Mouse (Mus musculus): ENCODE results near the gene Plcl2. TPM values are rescaled to one million over a fixed set of nuclear protein-coding genes. Genes with fewer than 3 reads are reported as not detected.

The Plcl2 gene
- polyA plus RNA-seq, 1 experiment from 2014 or later: 5.9 TPM

DNA sequence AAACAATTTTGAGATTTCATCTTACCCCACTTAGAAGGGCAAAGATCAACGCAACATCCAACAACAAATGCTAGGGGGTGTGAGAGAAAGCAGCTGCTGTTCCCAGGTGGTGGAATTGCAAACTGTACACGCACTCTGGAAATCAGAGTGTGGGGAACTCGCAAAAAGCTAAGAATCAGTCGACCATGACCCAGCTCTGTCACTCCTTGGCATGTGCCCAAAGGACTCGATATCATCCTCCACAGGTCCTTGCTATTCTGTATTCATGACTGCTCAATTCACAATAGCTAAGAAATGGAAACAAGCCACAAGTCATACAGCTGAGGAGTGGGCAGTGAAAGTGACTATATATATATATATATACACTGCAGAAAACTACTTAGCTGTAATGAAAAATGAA is 162.2 kb downstream of the Plcl2 start:
- ATAC-seq (ENCODE audit: insufficient number of reproducible peaks, insufficient read depth, low FRiP score, low read depth): no peak
- no peak overlapping the region for H3K9ac ChIP-seq (replicated peaks; ENCODE audit: low read depth, low read length)
- H3K27me3 ChIP-seq (ENCODE audit: control insufficient read depth, insufficient read depth, low read length): no peaks in the 10 kb centered on the region
- no peaks in the 10 kb centered on the region for H3K4me1 ChIP-seq (ENCODE audit: control insufficient read depth, insufficient read depth, low read length)
- H3K4me2 ChIP-seq (replicated peaks; ENCODE audit: low read depth, low read length): no peak overlapping the region
- H3K4me3 ChIP-seq (ENCODE audit: low read depth, low read length): no peak overlapping the region
- H3K9me3 ChIP-seq (ENCODE audit: control insufficient read depth, low read depth, low read length): no peaks in the 10 kb centered on the region
- WGBS: 58% methylated on average over 5 of the region's 5 CpGs
- no peak overlapping the region for H3K27ac ChIP-seq (ENCODE audit: low read length)
- H3K36me3 ChIP-seq (ENCODE audit: control insufficient read depth, insufficient read depth, low read length): no peaks in the 10 kb centered on the region

DNA sequence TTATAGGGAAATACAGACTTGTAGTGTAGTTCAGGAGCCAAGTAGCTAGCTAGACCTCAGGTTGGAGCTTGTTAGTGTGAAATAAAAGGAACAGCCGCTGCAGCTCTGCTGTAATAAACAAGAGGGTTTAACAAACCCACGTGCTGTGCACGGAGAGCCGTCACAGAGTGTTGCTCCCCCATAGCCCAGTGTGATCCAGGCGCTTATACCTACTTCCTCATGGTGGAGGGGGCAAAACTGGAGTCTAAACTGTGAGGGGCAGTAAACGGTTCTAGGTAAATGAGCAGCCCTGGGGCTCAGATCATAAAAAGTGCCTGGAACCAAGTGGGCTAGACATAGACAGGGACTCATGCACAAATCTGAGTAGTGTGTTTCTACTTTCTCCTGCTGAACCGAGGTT is 165.4 kb downstream of the Plcl2 start:
- WGBS: 61% methylated on average over 7 of the region's 7 CpGs
- Histone ChIP-seq H3K4me2 (replicated peaks; ENCODE audit: low read depth, low read length) (no peak overlapping the region), H3K9me3 (ENCODE audit: control insufficient read depth, low read depth, low read length) (no peaks in the 10 kb centered on the region), H3K4me3 (ENCODE audit: low read depth, low read length) (no peak overlapping the region), H3K27me3 (ENCODE audit: control insufficient read depth, insufficient read depth, low read length) (no peaks in the 10 kb centered on the region), H3K36me3 (ENCODE audit: control insufficient read depth, insufficient read depth, low read length) (no peaks in the 10 kb centered on the region), H3K27ac (ENCODE audit: low read length) (no peak overlapping the region), H3K9ac (replicated peaks; ENCODE audit: low read depth, low read length) (no peak overlapping the region), H3K4me1 (ENCODE audit: control insufficient read depth, insufficient read depth, low read length) (peaks cover 4% of the 10 kb centered on the region; the same call in 1 of the 2 replicates)
- no peak for ATAC-seq (ENCODE audit: insufficient number of reproducible peaks, insufficient read depth, low FRiP score, low read depth)

DNA sequence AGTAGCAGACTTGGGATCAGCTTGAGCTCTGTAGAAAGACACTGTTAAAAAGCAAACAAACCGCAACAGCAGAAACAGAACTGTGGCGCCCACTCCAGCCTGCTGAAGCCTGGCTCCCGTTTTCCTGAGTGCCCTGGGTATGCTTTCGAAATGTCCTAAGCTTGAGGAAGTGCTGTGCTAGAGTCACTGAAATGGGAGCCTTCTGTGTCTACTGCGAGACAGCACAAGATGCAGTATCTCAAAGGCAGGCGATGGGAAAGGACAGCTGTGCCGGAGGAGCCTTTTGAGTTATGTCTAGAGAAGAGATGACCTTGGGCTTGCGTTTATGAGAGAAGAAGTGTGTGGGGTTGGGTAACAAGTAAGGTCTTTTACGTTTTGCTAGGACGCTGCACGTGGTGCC is 166.0 kb downstream of the Plcl2 start:
- Histone ChIP-seq H3K4me2 (replicated peaks; ENCODE audit: low read depth, low read length) (no peak overlapping the region), H3K4me3 (ENCODE audit: low read depth, low read length) (no peak overlapping the region), H3K27me3 (ENCODE audit: control insufficient read depth, insufficient read depth, low read length) (no peaks in the 10 kb centered on the region), H3K27ac (ENCODE audit: low read length) (no peak overlapping the region), H3K9me3 (ENCODE audit: control insufficient read depth, low read depth, low read length) (no peaks in the 10 kb centered on the region), H3K9ac (replicated peaks; ENCODE audit: low read depth, low read length) (no peak overlapping the region), H3K36me3 (ENCODE audit: control insufficient read depth, insufficient read depth, low read length) (no peaks in the 10 kb centered on the region), H3K4me1 (ENCODE audit: control insufficient read depth, insufficient read depth, low read length) (peaks cover 4% of the 10 kb centered on the region; the same call in 1 of the 2 replicates)
- WGBS: 66% methylated on average over 11 of the region's 11 CpGs
- ATAC-seq (ENCODE audit: insufficient number of reproducible peaks, insufficient read depth, low FRiP score, low read depth): 0 out of 2 replicates have a peak, but pooled peaks have one; percentile 15

DNA sequence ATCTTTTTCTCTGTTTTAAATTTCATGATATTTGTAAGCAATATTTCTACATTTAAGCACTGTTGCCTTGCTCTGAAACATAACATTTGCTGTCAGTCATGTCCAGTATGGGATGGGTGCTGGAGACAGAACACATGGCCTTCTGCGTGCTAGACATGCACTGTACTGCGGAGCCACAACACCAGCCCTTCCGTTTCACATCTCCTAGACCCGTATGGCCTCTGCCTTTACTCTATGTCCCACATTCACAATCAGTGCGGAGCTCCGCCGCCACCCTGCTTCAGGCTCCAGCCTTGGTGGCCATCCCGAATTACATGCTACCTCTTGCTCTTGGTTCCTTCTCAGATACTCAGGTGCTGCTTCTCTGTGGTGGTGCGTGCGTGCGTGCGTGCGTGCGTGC is 168.1 kb downstream of the Plcl2 start:
- Histone ChIP-seq H3K27me3 (ENCODE audit: control insufficient read depth, insufficient read depth, low read length) (no peaks in the 10 kb centered on the region), H3K36me3 (ENCODE audit: control insufficient read depth, insufficient read depth, low read length) (no peaks in the 10 kb centered on the region), H3K4me2 (replicated peaks; ENCODE audit: low read depth, low read length) (no peak overlapping the region), H3K9me3 (ENCODE audit: control insufficient read depth, low read depth, low read length) (no peaks in the 10 kb centered on the region), H3K9ac (replicated peaks; ENCODE audit: low read depth, low read length) (no peak overlapping the region), H3K27ac (ENCODE audit: low read length) (peak overlapping the region; percentile 13; the same call in 1 of the 2 replicates), H3K4me1 (ENCODE audit: control insufficient read depth, insufficient read depth, low read length) (peaks cover 4% of the 10 kb centered on the region; the same call in 1 of the 2 replicates), H3K4me3 (ENCODE audit: low read depth, low read length) (no peak overlapping the region)
- ATAC-seq (ENCODE audit: insufficient number of reproducible peaks, insufficient read depth, low FRiP score, low read depth): no peak
- 94% methylated on average over 14 of the region's 14 CpGs for WGBS

DNA sequence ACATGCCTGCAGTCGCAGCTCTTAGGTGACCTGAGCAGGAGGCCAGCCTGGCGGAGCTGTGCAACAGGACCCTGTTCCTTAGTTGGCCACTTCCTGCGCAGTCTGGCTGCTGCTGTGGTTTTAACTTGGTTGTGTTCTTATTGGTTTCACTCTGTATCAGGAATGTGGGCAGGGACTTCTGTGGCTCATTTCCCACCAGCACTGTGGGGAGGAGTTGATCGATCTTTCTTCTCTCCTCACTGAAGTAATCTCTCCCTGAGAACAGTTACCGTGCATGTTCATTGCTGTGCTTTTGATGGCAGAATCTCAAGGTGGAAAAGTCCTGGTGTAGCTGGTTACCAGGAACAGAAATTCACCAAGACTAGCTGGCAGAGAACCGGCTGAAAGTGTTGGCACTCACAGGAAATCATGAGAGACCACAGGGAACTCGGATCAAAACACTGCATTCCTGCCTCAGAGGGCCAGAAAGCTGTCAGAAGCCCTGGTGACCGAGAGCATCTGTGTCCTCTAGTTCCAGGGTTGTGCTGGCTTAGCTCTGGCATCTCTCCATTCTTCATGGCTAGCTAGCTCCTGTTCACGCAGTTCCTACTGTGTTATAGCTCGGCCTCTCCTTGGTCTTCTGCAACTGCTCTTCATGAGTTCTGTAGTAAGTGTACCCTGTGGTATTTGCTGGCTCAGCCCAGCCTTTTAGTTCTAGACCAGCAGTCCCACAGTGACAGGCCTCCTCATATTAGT is 168.9 kb downstream of the Plcl2 start:
- H3K36me3 ChIP-seq (ENCODE audit: control insufficient read depth, insufficient read depth, low read length): no peaks in the 10 kb centered on the region
- peaks cover 4% of the 10 kb centered on the region; the same call in 1 of the 2 replicates for H3K4me1 ChIP-seq (ENCODE audit: control insufficient read depth, insufficient read depth, low read length)
- WGBS: 47% methylated on average over 10 of the region's 10 CpGs
- no peaks in the 10 kb centered on the region for H3K27me3 ChIP-seq (ENCODE audit: control insufficient read depth, insufficient read depth, low read length)
- H3K9ac ChIP-seq (replicated peaks; ENCODE audit: low read depth, low read length): no peak overlapping the region
- no peak overlapping the region for H3K4me2 ChIP-seq (replicated peaks; ENCODE audit: low read depth, low read length)
- H3K4me3 ChIP-seq (ENCODE audit: low read depth, low read length): no peak overlapping the region
- peak overlapping the region; percentile 13 for H3K27ac ChIP-seq (ENCODE audit: low read length)
- no peaks in the 10 kb centered on the region for H3K9me3 ChIP-seq (ENCODE audit: control insufficient read depth, low read depth, low read length)
- ATAC-seq (ENCODE audit: insufficient number of reproducible peaks, insufficient read depth, low FRiP score, low read depth): peak; percentile 58; the same call in 1 of the 2 replicates

DNA sequence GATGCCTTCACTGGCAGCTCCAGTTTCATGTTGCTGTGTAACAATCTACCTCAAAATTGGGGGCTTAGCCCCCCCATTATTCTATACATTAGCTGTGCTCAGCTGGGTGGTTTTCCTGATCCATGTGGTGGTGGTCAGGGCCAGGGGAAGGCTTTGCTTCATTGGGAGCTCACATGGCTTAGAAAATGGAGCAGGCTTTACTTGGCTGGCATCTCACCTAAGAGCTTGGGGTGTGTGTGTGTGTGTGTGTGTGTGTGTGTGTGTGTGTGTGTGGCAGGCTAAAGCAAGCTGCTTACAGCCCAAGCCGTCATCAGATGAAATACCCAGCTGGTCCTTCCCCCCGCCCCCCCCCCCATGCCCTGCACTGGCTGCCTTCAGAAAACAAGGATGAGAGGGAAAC is 169.5 kb downstream of the Plcl2 start:
- WGBS: 45% methylated on average over 2 of the region's 2 CpGs
- no peak for ATAC-seq (ENCODE audit: insufficient number of reproducible peaks, insufficient read depth, low FRiP score, low read depth)
- H3K27me3 ChIP-seq (ENCODE audit: control insufficient read depth, insufficient read depth, low read length): no peaks in the 10 kb centered on the region

DNA sequence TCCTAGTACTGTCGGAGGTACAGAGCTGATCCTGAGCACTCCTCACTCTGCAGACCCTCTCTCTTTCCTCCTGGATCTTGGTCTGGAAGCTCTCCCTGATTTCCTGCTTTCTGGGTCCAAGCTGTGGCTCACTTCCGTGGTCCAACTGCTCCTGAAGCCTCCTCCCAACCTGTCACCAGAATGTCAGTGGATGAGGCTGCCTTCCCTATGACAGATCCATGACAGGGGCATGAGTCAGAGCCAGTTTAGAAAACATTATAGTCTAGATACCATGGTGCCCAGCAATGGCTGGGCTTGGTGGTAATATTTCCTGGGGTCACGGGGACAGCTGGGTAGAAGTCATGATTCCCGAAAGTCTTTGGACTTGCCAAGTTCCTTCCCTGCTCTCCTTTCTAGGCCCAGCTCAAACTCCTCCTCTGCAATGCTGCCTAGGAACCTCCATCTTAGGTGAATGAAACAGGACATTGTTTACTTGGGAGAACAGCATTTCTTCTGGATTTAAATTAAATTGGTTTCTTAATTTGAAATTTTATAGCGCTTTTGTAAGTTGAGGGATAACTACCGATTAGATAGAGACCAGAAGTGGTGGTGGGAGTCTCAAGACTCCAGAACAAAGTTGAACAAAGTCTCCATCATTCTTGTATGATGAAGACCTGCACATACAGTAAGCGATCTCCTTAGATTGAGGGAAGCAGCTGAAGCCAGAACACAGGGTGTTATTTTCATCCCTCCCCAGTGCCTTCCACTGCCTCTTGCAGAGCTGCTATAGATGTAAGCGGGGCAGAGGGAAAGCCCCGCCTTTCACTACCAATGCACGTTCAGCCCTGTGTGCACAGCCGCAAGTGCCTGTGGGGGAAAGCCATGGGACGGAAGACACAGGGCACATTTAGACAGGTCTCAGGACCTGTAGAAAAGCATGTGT is 170.7 kb downstream of the Plcl2 start:
- no peak overlapping the region for H3K4me3 ChIP-seq (ENCODE audit: low read depth, low read length)
- no peaks in the 10 kb centered on the region for H3K9me3 ChIP-seq (ENCODE audit: control insufficient read depth, low read depth, low read length)
- H3K27ac ChIP-seq (ENCODE audit: low read length): no peak overlapping the region
- H3K27me3 ChIP-seq (ENCODE audit: control insufficient read depth, insufficient read depth, low read length): no peaks in the 10 kb centered on the region
- no peak overlapping the region for H3K4me2 ChIP-seq (replicated peaks; ENCODE audit: low read depth, low read length)
- no peak for ATAC-seq (ENCODE audit: insufficient number of reproducible peaks, insufficient read depth, low FRiP score, low read depth)
- no peaks in the 10 kb centered on the region for H3K36me3 ChIP-seq (ENCODE audit: control insufficient read depth, insufficient read depth, low read length)
- peaks cover 4% of the 10 kb centered on the region; the same call in 1 of the 2 replicates for H3K4me1 ChIP-seq (ENCODE audit: control insufficient read depth, insufficient read depth, low read length)
- 90% methylated on average over 12 of the region's 12 CpGs for WGBS
- H3K9ac ChIP-seq (replicated peaks; ENCODE audit: low read depth, low read length): no peak overlapping the region

More for the DNA sequence above, 169.5 kb downstream of the Plcl2 start:
- no peak overlapping the region for H3K4me2 ChIP-seq (replicated peaks; ENCODE audit: low read depth, low read length)
- no peak overlapping the region; the same call in 1 of the 2 replicates for H3K27ac ChIP-seq (ENCODE audit: low read length)
- H3K4me1 ChIP-seq (ENCODE audit: control insufficient read depth, insufficient read depth, low read length): peaks cover 4% of the 10 kb centered on the region; the same call in 1 of the 2 replicates
- no peak overlapping the region for H3K9ac ChIP-seq (replicated peaks; ENCODE audit: low read depth, low read length)
- H3K9me3 ChIP-seq (ENCODE audit: control insufficient read depth, low read depth, low read length): no peaks in the 10 kb centered on the region
- no peak overlapping the region for H3K4me3 ChIP-seq (ENCODE audit: low read depth, low read length)
- no peaks in the 10 kb centered on the region for H3K36me3 ChIP-seq (ENCODE audit: control insufficient read depth, insufficient read depth, low read length)

DNA sequence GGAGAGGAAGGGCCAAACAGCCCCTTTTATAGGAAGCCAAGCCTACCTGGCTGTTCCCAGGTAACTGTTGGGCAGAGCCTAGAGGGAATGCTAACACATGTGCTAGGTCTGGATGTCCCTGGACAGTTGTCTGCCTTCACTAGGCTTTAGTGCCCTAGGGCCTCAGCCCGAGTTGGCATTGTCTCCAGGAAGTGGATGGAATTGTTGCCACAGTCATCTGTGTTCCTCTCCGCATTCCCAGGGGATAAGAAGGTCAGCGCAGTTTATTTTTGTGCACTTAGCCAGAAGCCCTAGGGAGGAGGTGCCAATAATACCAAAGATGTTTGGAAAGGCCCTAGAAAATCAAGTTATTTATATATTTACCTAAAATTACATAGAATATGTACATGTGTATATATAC is 173.5 kb downstream of the Plcl2 start:
- Histone ChIP-seq H3K9me3 (ENCODE audit: control insufficient read depth, low read depth, low read length) (no peaks in the 10 kb centered on the region), H3K9ac (replicated peaks; ENCODE audit: low read depth, low read length) (no peak overlapping the region), H3K36me3 (ENCODE audit: control insufficient read depth, insufficient read depth, low read length) (no peaks in the 10 kb centered on the region), H3K4me1 (ENCODE audit: control insufficient read depth, insufficient read depth, low read length) (peaks cover 4% of the 10 kb centered on the region; the same call in 1 of the 2 replicates), H3K4me2 (replicated peaks; ENCODE audit: low read depth, low read length) (no peak overlapping the region), H3K27me3 (ENCODE audit: control insufficient read depth, insufficient read depth, low read length) (no peaks in the 10 kb centered on the region), H3K27ac (ENCODE audit: low read length) (no peak overlapping the region), H3K4me3 (ENCODE audit: low read depth, low read length) (no peak overlapping the region)
- no peak for ATAC-seq (ENCODE audit: insufficient number of reproducible peaks, insufficient read depth, low FRiP score, low read depth)
- 64% methylated on average over 3 of the region's 3 CpGs for WGBS

All from stomach, embryonic 14.5 days (tissue).